Mouse (Mus musculus) E14TG2a.4 (cell line): ENCODE measurements around the gene Proser2.

Experiments
- CTCF ChIP-seq: conservative IDR thresholded peaks from 2 replicates; pipeline ENCODE4 v1.5.1; 2014; ENCODE audit warnings: low read length
- NANOG ChIP-seq: IDR thresholded peaks from 2 replicates; pipeline ENCODE4 v1.6.1; 2014; ENCODE audit warnings: borderline replicate concordance, low read length, mixed read lengths
- POU5F1 ChIP-seq: IDR thresholded peaks from 2 replicates; pipeline ENCODE4 v1.6.1; 2014; ENCODE audit warnings: low read length, borderline replicate concordance

- TF ChIP-seq CTCF (no peak), NANOG (no peak), POU5F1 (no peak)
Observed at GRCm38 (mm10) chr2:6071598-6072440, 58.2 kb downstream of the Proser2 start.
